8 mouse cellular contexts compared by ENCODE assay signal in the genomic region with DNA sequence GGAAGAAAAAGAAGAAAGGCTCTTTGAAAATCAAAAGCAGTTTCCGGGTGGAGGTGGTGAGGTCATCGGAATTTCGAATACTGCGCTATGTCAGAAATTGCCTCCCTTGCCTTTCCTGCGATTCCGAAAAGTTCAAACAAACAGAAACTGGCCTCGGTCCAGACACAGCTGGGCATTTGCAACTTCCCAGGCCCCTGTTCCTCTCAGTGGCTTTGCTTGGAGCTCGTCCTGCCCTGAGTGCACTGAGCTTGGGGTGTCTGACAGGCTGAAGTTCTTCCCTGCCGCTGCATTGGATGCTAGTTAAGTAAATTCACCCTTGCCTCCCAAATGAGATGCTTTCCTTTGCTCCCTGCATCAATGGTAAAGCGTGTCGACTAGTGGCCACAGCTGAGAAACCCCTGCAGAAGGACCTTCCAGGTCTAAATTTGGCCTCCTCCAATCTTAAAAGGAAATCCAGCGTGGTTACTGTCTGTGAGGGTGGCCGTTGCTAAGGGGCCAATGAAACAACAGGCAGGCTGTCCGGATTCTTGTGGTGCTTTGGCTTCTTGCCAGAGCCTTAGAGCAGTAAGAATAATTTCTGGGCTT. TPM values are rescaled to one million over a fixed set of nuclear protein-coding genes. Genes with fewer than 3 reads are reported as not detected.
DNase-seq lines count a peak whose midpoint lies in the region; ATAC-seq lines count a peak whose summit lies in the region.

No protein-coding gene starts in this region.

- no peaks in the 10 kb centered on the region for H3K36me3 ChIP-seq in forebrain, embryonic 16.5 days (ENCODE audit: control insufficient read depth, insufficient read depth)
- H3K36me3 ChIP-seq in midbrain, embryonic 15.5 days (replicated peaks), result no peaks in the 10 kb centered on the region

- peak; percentile 51 for ATAC-seq in forebrain, embryonic 16.5 days
- peak; percentile 44 to 46; a peak in 2 of 4 replicates for ATAC-seq in hematopoietic stem cell, adult 5-6 weeks (replicated peaks in 1 of 2; ENCODE audit: insufficient read depth in 1 of 2, low FRiP score in 2 of 2, low TSS enrichment in 1 of 2, low read depth in 1 of 2, poor library complexity in 2 of 2, severe bottlenecking in 2 of 2)
- ATAC-seq in midbrain, embryonic 15.5 days (replicated peaks), result peak; percentile 65
- ATAC-seq in erythroblast, adult 5-6 weeks (replicated peaks; ENCODE audit: low FRiP score, poor library complexity, severe bottlenecking), result no peak

- H3K27me3 ChIP-seq in forebrain, embryonic 16.5 days (replicated peaks; ENCODE audit: control insufficient read depth, insufficient read depth, low read length), result no peaks in the 10 kb centered on the region
- H3K27me3 ChIP-seq in midbrain, embryonic 15.5 days (replicated peaks), result no peaks in the 10 kb centered on the region

- H3K4me3 ChIP-seq in forebrain, embryonic 16.5 days (replicated peaks; ENCODE audit: low read length), result no peak overlapping the region
- no peak overlapping the region for H3K4me3 ChIP-seq in midbrain, embryonic 15.5 days

- no peaks in the 10 kb centered on the region for H3K9me3 ChIP-seq in forebrain, embryonic 16.5 days (ENCODE audit: control insufficient read depth, low read length)
- H3K9me3 ChIP-seq in midbrain, embryonic 15.5 days, result no peaks in the 10 kb centered on the region

- H3K4me1 ChIP-seq in forebrain, embryonic 16.5 days (replicated peaks; ENCODE audit: control insufficient read depth, insufficient read depth, low read length), result peaks cover 39% of the 10 kb centered on the region
- peaks cover 24% of the 10 kb centered on the region for H3K4me1 ChIP-seq in midbrain, embryonic 15.5 days

- 0 out of 2 replicates have a peak overlapping the region, but pooled peaks have one; percentile 3 for H3K9ac ChIP-seq in forebrain, embryonic 16.5 days (replicated peaks; ENCODE audit: low read depth, low read length)
- no peak overlapping the region for H3K9ac ChIP-seq in midbrain, embryonic 15.5 days

- intact Hi-C loops in left cerebral cortex, postnatal 4 days (cut with DNase I), result no loop called here

- WGBS in forebrain, embryonic 16.5 days, result 3% methylated on average over 14 of the region's 14 CpGs
- 11% methylated on average over 14 of the region's 14 CpGs for WGBS in midbrain, embryonic 15.5 days

- peak overlapping the region; percentile 37 for H3K27ac ChIP-seq in forebrain, embryonic 16.5 days (ENCODE audit: low read length)
- H3K27ac ChIP-seq in midbrain, embryonic 15.5 days, result peak overlapping the region; percentile 66

- DNase-seq in 416B (ENCODE audit: low read depth), result peak; percentile 64
- DNase-seq in adrenal gland, adult 2 months, result peak; percentile 66
- DNase-seq in left cerebral cortex, postnatal 4 days, result peak; percentile 54
- no peak for DNase-seq in thymus, postnatal 14 days

- H3K4me2 ChIP-seq in forebrain, embryonic 16.5 days (ENCODE audit: low read length), result peak overlapping the region; percentile 31
- H3K4me2 ChIP-seq in midbrain, embryonic 15.5 days, result peak overlapping the region; percentile 22

RNA-seq across cellular contexts. Expression of a gene that starts 14.3 kb away (rescaled TPM):
- not detected for total RNA-seq in adrenal gland, adult 2 months (2021)
- not detected in 2 replicates for polyA plus RNA-seq in adrenal gland, adult 2 months (2012; rRNA removed)
- polyA plus RNA-seq in forebrain, embryonic 16.5 days (2015; fragmentation: Nextera tagmentation; extraction: Ambion mirVana), result 0.14 and 0.19 TPM in 2 replicates
- total RNA-seq in hematopoietic stem cell, adult 5-6 weeks (2017), result 0.38 TPM in 1 of 2 replicates, not detected in the other
- under 1 TPM in 1 of 2 experiments, not detected in 1; 0.85 TPM for total RNA-seq in left cerebral cortex, postnatal 4 days (2021)
- polyA plus RNA-seq in midbrain, embryonic 15.5 days (2015; fragmentation: Nextera tagmentation; extraction: Ambion mirVana), result 0.14 and 0.27 TPM in 2 replicates
- total RNA-seq in erythroblast, adult 5-6 weeks (2015; ENCODE audit: low replicate concordance), result not detected in 2 replicates
- total RNA-seq in erythroblast, adult 5-6 weeks (2017; ENCODE audit: low replicate concordance), result not detected in 2 replicates
